Mouse (Mus musculus): Measurements from ENCODE around the gene Mpst. TPM values are rescaled to one million over a fixed set of nuclear protein-coding genes. Genes with fewer than 3 reads are reported as not detected.
A peak's percentile ranks its signal among the peaks of the same experiment; 100 is the strongest.

Mpst gene
- polyA plus RNA-seq, 1 experiment from 2014 or later: 5.9 TPM

GRCm38 (mm10) chr15:78437237-78438017 is 31.2 kb downstream of the Mpst start:
- DNase-seq (ENCODE audit: low spot score) (peak; percentile 33), ATAC-seq (no peak; the same call in 1 of the 2 replicates)
- Histone ChIP-seq H3K9ac (ENCODE audit: low read length) (peak overlapping the region; percentile 50; the same call in 1 of the 2 replicates), H3K4me3 (ENCODE audit: low read depth, low read length) (peak overlapping the region; percentile 21; the same call in 1 of the 2 replicates), H3K4me1 (ENCODE audit: control insufficient read depth, insufficient read depth, low read length) (peaks cover 13% of the 10 kb centered on the region; the same call in 1 of the 2 replicates), H3K27me3 (replicated peaks; ENCODE audit: control insufficient read depth, insufficient read depth, low read length) (no peaks in the 10 kb centered on the region), H3K27ac (ENCODE audit: low read depth, low read length) (peak overlapping the region; percentile 6; the same call in 1 of the 2 replicates), H3K9me3 (replicated peaks; ENCODE audit: control insufficient read depth, low read length) (no peaks in the 10 kb centered on the region), H3K4me2 (ENCODE audit: low read length) (peak overlapping the region; percentile 59), H3K36me3 (ENCODE audit: control insufficient read depth, insufficient read depth, low read length) (peaks cover 30% of the 10 kb centered on the region)
- 15% methylated on average over 23 of the region's 23 CpGs for WGBS

- no peaks in the 10 kb centered on the region for H3K27me3 ChIP-seq (replicated peaks; ENCODE audit: control insufficient read depth, insufficient read depth, low read length)
- no peak overlapping the region for H3K4me2 ChIP-seq (ENCODE audit: low read length)
- DNase-seq (ENCODE audit: low spot score) (no peak), ATAC-seq (no peak)
- no peaks in the 10 kb centered on the region for H3K9me3 ChIP-seq (replicated peaks; ENCODE audit: control insufficient read depth, low read length)
- H3K27ac ChIP-seq (ENCODE audit: low read depth, low read length): no peak overlapping the region
- H3K9ac ChIP-seq (ENCODE audit: low read length): no peak overlapping the region
- 44% methylated on average over 4 of the region's 4 CpGs for WGBS
- H3K4me1 ChIP-seq (ENCODE audit: control insufficient read depth, insufficient read depth, low read length): peaks cover 13% of the 10 kb centered on the region; the same call in 1 of the 2 replicates
- H3K36me3 ChIP-seq (ENCODE audit: control insufficient read depth, insufficient read depth, low read length): peaks cover 30% of the 10 kb centered on the region
- H3K4me3 ChIP-seq (ENCODE audit: low read depth, low read length): no peak overlapping the region
These were observed 31.8 kb downstream of the Mpst start for GRCm38 (mm10) chr15:78438018-78438394.

- Histone ChIP-seq H3K9me3 (replicated peaks; ENCODE audit: control insufficient read depth, low read length) (no peaks in the 10 kb centered on the region), H3K9ac (ENCODE audit: low read length) (no peak overlapping the region), H3K27me3 (replicated peaks; ENCODE audit: control insufficient read depth, insufficient read depth, low read length) (no peaks in the 10 kb centered on the region), H3K4me3 (ENCODE audit: low read depth, low read length) (no peak overlapping the region), H3K27ac (ENCODE audit: low read depth, low read length) (no peak overlapping the region), H3K4me1 (ENCODE audit: control insufficient read depth, insufficient read depth, low read length) (peaks cover 13% of the 10 kb centered on the region; the same call in 1 of the 2 replicates), H3K4me2 (ENCODE audit: low read length) (no peak overlapping the region), H3K36me3 (ENCODE audit: control insufficient read depth, insufficient read depth, low read length) (peaks cover 25% of the 10 kb centered on the region)
- DNase-seq (ENCODE audit: low spot score) (no peak), ATAC-seq (no peak)
- 56% methylated on average over 8 of the region's 8 CpGs for whole genome bisulfite sequencing
These were observed 32.3 kb downstream of the Mpst start for GRCm38 (mm10) chr15:78438505-78438904.

GRCm38 (mm10) chr15:78438973-78439372 is 32.8 kb downstream of the Mpst start:
- Histone ChIP-seq H3K9me3 (replicated peaks; ENCODE audit: control insufficient read depth, low read length) (no peaks in the 10 kb centered on the region), H3K4me3 (ENCODE audit: low read depth, low read length) (no peak overlapping the region), H3K4me2 (ENCODE audit: low read length) (no peak overlapping the region), H3K9ac (ENCODE audit: low read length) (no peak overlapping the region), H3K4me1 (ENCODE audit: control insufficient read depth, insufficient read depth, low read length) (peaks cover 13% of the 10 kb centered on the region; the same call in 1 of the 2 replicates), H3K27ac (ENCODE audit: low read depth, low read length) (no peak overlapping the region), H3K36me3 (ENCODE audit: control insufficient read depth, insufficient read depth, low read length) (peaks cover 20% of the 10 kb centered on the region), H3K27me3 (replicated peaks; ENCODE audit: control insufficient read depth, insufficient read depth, low read length) (no peaks in the 10 kb centered on the region)
- DNase-seq (ENCODE audit: low spot score): no peak
- ATAC-seq: no peak
- 69% methylated on average over 9 of the region's 9 CpGs for WGBS

- Histone ChIP-seq H3K27ac (ENCODE audit: low read depth, low read length) (no peak overlapping the region), H3K4me2 (ENCODE audit: low read length) (no peak overlapping the region), H3K27me3 (replicated peaks; ENCODE audit: control insufficient read depth, insufficient read depth, low read length) (no peaks in the 10 kb centered on the region), H3K4me3 (ENCODE audit: low read depth, low read length) (no peak overlapping the region), H3K9me3 (replicated peaks; ENCODE audit: control insufficient read depth, low read length) (no peaks in the 10 kb centered on the region), H3K4me1 (ENCODE audit: control insufficient read depth, insufficient read depth, low read length) (0 out of 2 replicates have a peak, but pooled peaks cover 5% of the 10 kb centered on the region), H3K36me3 (ENCODE audit: control insufficient read depth, insufficient read depth, low read length) (0 out of 2 replicates have a peak, but pooled peaks cover 4% of the 10 kb centered on the region), H3K9ac (ENCODE audit: low read length) (no peak overlapping the region)
- 88% methylated on average over 19 of the region's 19 CpGs for WGBS
- DNase-seq (ENCODE audit: low spot score) (no peak), ATAC-seq (no peak)
These were observed 36.0 kb downstream of the Mpst start for GRCm38 (mm10) chr15:78442231-78442630.

- no peaks in the 10 kb centered on the region for H3K9me3 ChIP-seq (replicated peaks; ENCODE audit: control insufficient read depth, low read length)
- no peak overlapping the region for H3K4me2 ChIP-seq (ENCODE audit: low read length)
- 0 out of 2 replicates have a peak, but pooled peaks cover 2% of the 10 kb centered on the region for H3K4me1 ChIP-seq (ENCODE audit: control insufficient read depth, insufficient read depth, low read length)
- no peak overlapping the region for H3K4me3 ChIP-seq (ENCODE audit: low read depth, low read length)
- no peaks in the 10 kb centered on the region for H3K27me3 ChIP-seq (replicated peaks; ENCODE audit: control insufficient read depth, insufficient read depth, low read length)
- DNase-seq (ENCODE audit: low spot score) (no peak), ATAC-seq (no peak)
- no peak overlapping the region for H3K27ac ChIP-seq (ENCODE audit: low read depth, low read length)
- 58% methylated on average over 6 of the region's 6 CpGs for WGBS
- H3K9ac ChIP-seq (ENCODE audit: low read length): no peak overlapping the region
- H3K36me3 ChIP-seq (ENCODE audit: control insufficient read depth, insufficient read depth, low read length): no peaks in the 10 kb centered on the region
These were observed 37.6 kb downstream of the Mpst start for GRCm38 (mm10) chr15:78443857-78444256.

GRCm38 (mm10) chr15:78447121-78447520 is 40.9 kb downstream of the Mpst start:
- DNase-seq (ENCODE audit: low spot score) (no peak), ATAC-seq (no peak)
- Histone ChIP-seq H3K4me2 (ENCODE audit: low read length) (no peak overlapping the region), H3K27ac (ENCODE audit: low read depth, low read length) (no peak overlapping the region), H3K9ac (ENCODE audit: low read length) (no peak overlapping the region), H3K4me1 (ENCODE audit: control insufficient read depth, insufficient read depth, low read length) (0 out of 2 replicates have a peak, but pooled peaks cover 2% of the 10 kb centered on the region), H3K9me3 (replicated peaks; ENCODE audit: control insufficient read depth, low read length) (no peaks in the 10 kb centered on the region), H3K27me3 (replicated peaks; ENCODE audit: control insufficient read depth, insufficient read depth, low read length) (no peaks in the 10 kb centered on the region), H3K36me3 (ENCODE audit: control insufficient read depth, insufficient read depth, low read length) (no peaks in the 10 kb centered on the region), H3K4me3 (ENCODE audit: low read depth, low read length) (no peak overlapping the region)
- 50% methylated on average over 7 of the region's 7 CpGs for WGBS

GRCm38 (mm10) chr15:78447746-78448535 is 41.7 kb downstream of the Mpst start:
- Histone ChIP-seq H3K9ac (ENCODE audit: low read length) (peak overlapping the region; percentile 47; the same call in 1 of the 2 replicates), H3K4me1 (ENCODE audit: control insufficient read depth, insufficient read depth, low read length) (0 out of 2 replicates have a peak, but pooled peaks cover 2% of the 10 kb centered on the region), H3K4me2 (ENCODE audit: low read length) (peak overlapping the region; percentile 55), H3K27ac (ENCODE audit: low read depth, low read length) (peak overlapping the region; percentile 45; the same call in 1 of the 2 replicates), H3K36me3 (ENCODE audit: control insufficient read depth, insufficient read depth, low read length) (no peaks in the 10 kb centered on the region), H3K4me3 (ENCODE audit: low read depth, low read length) (peak overlapping the region; percentile 13; the same call in 1 of the 2 replicates), H3K27me3 (replicated peaks; ENCODE audit: control insufficient read depth, insufficient read depth, low read length) (no peaks in the 10 kb centered on the region), H3K9me3 (replicated peaks; ENCODE audit: control insufficient read depth, low read length) (no peaks in the 10 kb centered on the region)
- 1% methylated on average over 22 of the region's 22 CpGs for WGBS
- DNase-seq (ENCODE audit: low spot score): peak; percentile 94
- ATAC-seq: peak; percentile 69
